Mouse (Mus musculus) frontal cortex, postnatal 25 days (tissue): ENCODE results near the gene Olfr315.
"Not testable (repeated sequence)": the region's sequence is repeated elsewhere in the genome, so short reads cannot be mapped to it uniquely, and the experiment has no call there.

Experiments
- DNase-seq, 2 experiments: peaks; one replicate each; pipeline ENCODE4 v3.0.0; 2022; ENCODE audit warnings: low spot score in 2 of 2

Gene Olfr315

GRCm38 (mm10) chr11:58815676-58816075 is 42.7 kb downstream of the Olfr315 start:
- no peak for DNase-seq

GRCm38 (mm10) chr11:58828937-58829336 is 55.9 kb downstream of the Olfr315 start, which contains the start of gene Olfr312:
Olfr312 (plus strand) TSS chr11:58829237.
- DNase-seq = not testable (repeated sequence)

- no peak for DNase-seq
Observed at GRCm38 (mm10) chr11:58829764-58830163, 56.8 kb downstream of the Olfr315 start.
